Mouse (Mus musculus): ENCODE measurements around the gene Ptbp1.
"Not testable (repeated sequence)": the region's sequence is repeated elsewhere in the genome, so short reads cannot be mapped to it uniquely, and the experiment has no call there.

Gene Ptbp1

DNA sequence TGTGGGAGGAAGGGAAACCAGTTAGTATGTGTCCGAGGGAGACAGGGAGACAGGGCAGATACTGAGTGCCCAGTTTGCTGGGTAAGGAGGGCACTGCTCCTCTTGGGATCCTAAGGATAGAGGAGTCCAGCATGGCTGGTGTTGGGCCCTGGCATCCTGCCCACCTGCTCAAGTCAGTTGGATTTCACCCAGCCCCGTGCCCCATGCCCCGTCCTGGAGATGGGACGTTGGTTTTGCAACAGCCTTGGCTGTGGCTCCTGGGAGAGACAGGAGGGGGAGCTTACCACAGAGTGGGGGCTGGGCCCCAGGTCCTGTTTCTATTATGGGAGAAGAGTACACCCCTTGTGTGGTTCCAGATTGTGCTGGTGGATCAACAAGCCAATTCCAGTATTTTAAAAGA is 30.2 kb downstream of the Ptbp1 start:
- peak; percentile 74 for DNase-seq (ENCODE audit: low spot score)

DNA sequence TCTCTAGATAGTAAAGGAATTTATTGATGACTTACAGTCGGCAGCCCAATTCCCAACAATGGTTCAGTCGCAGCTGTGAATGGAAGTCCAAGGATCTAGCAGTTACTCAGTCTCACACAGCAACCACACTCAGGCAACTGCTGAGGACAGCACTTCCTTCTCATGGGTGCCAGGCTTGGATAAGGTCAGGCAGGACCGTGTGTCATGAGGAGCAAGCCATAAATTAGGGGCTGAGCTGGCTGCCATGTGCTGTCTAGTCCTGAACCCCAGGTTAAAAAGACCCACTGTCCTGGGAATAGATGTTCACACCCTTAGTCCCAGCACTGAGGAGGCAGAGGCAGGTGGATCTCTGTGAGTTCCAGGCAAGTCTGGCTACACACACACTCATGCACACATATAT is 30.7 kb downstream of the Ptbp1 start:
- not testable (repeated sequence) for DNase-seq (ENCODE audit: low spot score)

DNA sequence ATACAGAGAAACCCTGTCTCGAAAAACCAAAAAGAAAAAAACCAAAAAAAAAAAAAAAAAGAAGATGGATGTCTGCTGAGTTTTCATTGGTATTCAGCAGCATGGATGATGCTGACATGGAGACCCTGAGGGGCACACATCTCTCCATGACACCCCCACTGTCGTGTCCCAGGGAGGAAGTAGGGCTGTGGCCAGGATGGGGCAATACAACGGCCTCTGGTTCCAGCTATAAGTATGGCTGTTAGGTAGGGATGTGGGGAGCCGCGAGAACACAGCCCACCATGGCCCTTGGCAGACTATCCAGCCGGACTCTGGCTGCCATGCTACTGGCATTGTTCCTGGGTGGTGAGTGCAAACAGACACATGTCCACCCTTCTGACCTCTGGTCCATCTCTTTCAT is 31.8 kb downstream of the Ptbp1 start, which contains the start of gene Elane:
Gene Elane, plus strand, starts transcription at position 194 of the 400 bp plus-strand sequence.
- DNase-seq (ENCODE audit: low spot score): no peak

DNA sequence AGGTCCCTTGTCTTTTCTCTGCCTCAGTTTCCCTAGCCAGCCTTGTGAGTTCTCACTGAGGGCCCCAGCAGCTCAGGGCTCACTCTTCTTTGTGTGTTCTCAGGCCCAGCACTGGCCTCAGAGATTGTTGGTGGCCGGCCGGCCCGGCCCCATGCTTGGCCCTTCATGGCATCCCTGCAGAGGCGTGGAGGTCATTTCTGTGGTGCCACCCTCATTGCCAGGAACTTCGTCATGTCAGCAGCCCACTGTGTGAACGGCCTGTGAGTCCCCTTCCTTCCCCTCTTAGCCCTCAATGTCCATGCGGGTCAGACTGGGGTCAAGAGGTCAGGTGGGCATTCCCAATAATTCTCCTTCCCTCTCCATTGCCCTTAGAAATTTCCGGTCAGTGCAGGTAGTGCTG is 32.4 kb downstream of the Ptbp1 start:
- no peak for DNase-seq (ENCODE audit: low spot score)

DNA sequence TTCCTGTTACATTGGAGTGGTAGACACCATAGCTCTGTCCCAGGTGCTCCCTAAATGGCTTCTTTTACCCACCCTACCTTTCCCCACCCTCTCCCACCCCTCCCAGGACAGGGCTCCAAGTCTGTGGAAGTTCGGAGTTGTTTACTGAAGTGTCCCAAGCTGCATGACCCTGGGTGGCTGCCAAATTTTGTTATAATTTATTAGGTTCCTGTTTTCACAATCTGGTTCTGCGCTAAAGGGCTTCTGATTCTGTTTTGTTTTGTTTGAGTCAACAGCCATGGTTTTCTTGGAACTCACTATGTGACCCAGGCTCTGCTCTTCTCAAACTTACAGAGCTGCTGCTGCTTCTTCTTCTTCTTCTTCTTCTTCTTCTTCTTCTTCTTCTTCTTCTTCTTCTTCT is 35.2 kb downstream of the Ptbp1 start:
- DNase-seq (ENCODE audit: low spot score): peak; percentile 35

DNA sequence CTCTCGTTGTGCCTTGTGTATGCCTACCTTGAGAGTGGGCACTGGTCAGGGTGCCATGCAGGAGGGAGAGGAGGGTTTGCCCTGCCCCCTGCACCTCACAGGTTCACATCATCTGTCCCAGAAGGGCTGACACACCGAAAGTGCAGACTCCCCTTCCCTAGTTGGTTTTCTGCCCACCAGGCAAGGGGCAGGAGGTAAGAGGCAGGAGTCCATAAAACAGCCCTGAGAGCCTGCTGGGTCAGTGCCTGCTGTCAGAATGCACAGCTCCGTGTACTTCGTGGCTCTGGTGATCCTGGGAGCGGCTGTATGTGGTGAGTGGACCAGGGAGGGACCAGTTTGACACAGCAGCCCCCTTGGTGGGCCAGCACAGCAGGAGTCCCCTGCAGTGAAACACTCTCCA is 36.4 kb downstream of the Ptbp1 start, which contains the start of gene Cfd:
Gene Cfd, plus strand, starts transcription at position 184 of the 400 bp plus-strand sequence.
- no peak for DNase-seq (ENCODE audit: low spot score)

DNA sequence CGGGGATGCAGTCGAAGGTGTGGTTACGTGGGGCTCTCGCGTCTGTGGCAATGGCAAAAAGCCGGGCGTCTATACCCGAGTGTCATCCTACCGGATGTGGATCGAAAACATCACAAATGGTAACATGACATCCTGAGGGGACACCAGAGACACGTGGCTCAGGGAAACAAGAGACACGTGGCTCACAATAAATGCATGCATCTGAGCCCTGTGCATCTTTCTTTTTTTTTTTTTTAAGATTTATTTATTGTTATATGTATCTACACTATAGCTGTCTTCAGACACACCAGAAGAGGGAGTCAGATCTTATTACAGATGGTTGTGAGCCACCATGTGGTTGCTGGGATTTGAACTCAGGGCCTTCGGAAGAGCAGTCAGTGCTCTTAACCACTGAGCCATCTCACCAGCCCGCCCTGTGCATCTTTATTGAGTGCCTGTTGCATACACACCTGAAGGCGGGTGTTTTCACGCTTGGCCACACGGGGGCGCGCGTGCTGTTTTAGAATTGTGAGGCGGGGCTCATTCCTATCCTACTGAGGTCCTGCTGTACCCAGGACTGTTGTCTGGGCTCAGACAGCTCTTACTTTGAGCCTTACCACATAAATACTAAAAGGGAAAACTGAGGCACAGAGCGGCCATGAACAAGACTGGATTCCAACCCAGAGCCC is 38.4 kb downstream of the Ptbp1 start:
- DNase-seq (ENCODE audit: low spot score): peak; percentile 85

DNA sequence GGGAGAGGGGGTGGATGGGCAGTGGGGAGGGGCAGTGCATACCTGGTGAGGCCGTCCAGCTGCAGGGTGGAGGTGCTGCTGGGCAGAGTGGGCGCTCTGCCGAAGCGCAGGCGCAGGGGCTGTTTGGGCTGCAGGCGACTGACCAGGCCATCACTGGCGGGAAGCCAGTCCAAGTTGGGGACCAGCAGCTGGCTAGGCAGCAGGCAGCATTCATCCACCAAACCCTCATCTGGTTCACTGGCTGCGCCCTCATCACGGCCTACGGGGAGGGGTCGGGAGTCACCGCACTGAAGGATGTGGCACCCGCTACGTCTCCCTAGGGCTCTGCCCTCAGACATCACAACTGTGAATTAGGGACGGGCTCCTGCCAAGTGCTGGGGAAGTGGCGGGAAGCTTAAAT is 42.1 kb downstream of the Ptbp1 start:
- no peak for DNase-seq (ENCODE audit: low spot score)

DNA sequence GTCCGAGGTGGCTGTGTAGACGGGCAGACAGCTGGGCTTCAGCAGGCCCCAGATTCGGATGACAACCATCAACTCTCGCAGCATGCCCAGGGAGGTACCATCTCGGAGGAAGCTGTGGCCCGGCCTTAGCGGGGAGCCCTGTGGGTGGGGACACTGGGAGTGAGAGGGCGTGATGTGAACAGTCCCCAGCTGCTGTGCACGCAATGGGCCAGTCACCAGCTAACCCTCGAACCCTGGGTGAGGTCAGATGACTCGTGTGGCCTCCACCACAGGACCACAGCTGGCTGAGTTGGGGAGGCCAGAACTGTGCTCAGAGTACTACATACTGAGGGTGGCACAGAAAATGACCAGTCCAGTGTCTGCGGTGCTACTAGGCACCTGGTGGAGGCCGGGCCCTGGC is 42.6 kb downstream of the Ptbp1 start:
- no peak for DNase-seq (ENCODE audit: low spot score)

DNA sequence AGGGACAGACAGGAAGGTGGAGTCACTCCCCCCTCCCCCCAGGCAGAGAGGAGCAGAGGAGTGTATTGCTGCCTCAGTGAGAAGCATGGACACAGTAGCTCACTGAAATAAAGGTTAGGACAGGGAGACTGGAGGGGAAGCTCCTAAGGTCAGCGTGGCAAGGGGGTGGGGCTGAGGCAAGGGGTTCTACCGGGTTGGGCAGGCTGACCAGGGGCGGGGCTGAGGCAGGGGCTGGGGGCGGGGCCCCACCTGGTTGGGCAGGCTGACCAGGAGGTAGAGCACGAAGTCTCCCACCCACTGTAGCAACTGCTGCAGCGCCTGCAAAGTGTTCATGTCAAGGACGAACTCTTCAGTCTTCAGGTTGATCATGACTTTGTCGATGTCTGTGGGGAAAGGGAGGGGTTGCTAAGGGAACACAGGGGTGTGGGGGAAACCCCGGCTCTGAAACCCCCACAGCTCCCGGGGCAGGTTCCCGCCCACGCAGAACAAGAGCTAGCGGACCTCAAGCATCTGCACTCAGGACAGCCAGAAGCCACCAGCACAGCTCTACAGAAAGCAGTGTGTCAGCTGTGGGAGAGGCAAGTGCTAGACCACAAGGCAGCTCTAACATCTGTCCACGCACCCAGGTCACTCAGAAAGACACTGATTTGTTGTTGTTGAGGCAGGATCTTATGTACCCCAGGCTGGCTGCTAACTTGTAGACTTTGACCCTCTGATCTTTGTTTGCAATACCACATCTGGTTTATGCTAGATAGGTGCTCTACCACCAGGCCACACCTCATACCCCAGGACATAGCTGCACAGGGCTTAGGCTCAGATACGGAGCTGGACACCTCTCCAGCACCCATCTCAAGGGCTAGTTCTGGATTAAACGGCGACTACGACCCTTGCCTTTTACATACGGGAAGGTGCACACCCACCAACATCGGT is 43.4 kb downstream of the Ptbp1 start:
- no peak for DNase-seq (ENCODE audit: low spot score)

DNA sequence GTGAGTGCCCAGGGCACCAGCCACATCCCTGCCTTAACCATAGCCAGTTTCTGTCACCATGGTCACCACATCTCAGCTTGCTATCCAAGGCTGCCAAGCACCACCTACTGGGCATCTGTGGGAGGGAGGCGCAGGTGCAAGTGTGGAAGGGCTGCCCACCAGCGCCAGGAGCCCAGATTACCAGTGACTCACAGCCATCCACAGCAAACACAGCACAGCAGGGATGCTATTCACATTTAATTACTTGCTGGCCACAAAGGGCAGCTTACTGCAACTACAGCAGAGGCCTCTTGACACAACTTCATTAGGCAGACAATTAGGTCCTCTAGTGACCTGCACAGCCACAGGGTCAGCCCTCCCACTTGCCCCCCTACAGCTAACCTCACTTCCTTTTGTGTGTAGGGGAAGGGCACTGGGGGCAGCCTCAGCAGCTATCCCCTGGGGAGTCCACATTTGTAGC is 46.8 kb downstream of the Ptbp1 start:
- peak; percentile 98 for DNase-seq (ENCODE audit: low spot score)

DNA sequence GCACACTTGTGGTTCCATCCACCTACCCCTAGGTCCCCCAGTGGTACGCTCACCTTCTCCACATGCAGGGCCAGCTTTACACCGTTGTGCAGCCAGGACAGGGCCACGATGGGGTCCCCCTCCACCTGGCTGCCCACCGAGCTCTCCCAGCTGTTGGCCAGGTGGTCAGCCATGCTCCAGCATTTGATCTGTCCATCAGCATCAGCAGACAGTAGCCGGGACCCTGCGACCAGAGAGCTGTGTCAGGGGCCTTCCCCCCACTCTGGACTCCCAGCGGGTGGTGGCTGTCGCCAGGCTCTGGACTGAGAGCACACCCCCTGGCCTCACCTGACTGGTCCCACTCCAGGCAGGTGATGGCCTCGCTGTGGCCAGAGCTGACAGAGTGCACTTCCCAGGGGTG is 52.5 kb downstream of the Ptbp1 start:
- DNase-seq (ENCODE audit: low spot score): no peak

DNA sequence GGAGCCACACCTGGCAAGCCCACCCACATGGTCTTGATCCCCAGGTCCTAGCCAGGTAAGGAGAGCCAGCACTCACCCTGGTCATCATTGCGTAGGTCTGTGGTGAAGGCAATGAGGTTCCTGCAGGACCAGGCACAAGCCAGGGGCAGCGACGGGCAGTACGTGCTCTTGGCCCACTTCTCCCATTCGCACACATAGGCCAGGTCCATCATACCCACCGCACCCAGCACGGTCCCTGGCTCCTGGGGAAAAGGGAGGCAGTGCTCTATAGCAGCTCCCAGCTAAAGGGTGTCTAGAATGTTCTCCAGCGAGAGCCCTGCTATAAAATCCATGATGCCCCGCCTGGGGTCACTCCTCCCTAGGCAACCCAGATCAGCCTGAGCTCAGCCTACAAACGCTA is 53.2 kb downstream of the Ptbp1 start:
- no peak for DNase-seq (ENCODE audit: low spot score)

DNA sequence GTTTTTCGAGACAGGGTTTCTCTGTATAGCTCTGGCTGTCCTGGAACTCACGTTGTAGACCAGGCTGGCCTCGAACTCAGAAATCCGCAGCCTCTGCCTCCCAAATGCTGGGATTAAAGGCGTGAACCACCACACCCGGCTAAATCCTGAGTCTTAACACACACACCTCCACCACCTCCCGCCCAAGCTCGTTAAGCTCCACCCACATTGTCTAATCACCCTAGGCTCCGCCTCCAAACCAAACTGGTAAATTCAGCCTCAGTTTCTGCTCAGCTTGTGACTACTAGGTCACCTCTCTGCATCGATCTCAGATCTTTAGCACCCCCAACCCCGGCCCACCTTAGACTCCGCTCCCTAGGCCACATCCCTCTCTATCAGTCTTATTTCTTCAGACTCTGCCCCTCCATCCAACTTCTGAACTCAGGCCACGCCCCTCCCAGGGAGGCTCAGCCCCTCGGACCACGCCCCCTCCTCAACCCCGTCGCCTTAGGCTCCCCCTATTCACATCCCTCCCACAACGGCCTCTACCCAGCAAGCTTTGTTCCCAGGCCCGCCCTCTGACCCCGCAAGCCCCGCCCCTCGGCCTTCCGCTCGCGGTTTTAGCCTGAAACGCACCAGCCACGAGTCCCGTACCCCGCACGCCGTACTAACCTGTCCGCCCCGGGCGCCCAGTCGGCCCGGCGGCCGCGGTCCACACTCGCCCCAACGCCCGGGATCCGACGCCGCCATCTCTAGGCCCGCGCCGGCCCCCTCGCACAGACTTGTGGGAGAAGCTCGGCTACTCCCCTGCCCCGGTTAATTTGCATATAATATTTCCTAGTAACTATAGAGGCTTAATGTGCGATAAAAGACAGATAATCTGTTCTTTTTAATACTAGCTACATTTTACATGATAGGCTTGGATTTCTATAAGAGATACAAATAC is 54.2 kb downstream of the Ptbp1 start, which contains the start of gene Med16:
Gene Med16, minus strand, starts transcription at position 757 of the 925 bp plus-strand sequence.
- peak; percentile 98 for DNase-seq (ENCODE audit: low spot score)

DNA sequence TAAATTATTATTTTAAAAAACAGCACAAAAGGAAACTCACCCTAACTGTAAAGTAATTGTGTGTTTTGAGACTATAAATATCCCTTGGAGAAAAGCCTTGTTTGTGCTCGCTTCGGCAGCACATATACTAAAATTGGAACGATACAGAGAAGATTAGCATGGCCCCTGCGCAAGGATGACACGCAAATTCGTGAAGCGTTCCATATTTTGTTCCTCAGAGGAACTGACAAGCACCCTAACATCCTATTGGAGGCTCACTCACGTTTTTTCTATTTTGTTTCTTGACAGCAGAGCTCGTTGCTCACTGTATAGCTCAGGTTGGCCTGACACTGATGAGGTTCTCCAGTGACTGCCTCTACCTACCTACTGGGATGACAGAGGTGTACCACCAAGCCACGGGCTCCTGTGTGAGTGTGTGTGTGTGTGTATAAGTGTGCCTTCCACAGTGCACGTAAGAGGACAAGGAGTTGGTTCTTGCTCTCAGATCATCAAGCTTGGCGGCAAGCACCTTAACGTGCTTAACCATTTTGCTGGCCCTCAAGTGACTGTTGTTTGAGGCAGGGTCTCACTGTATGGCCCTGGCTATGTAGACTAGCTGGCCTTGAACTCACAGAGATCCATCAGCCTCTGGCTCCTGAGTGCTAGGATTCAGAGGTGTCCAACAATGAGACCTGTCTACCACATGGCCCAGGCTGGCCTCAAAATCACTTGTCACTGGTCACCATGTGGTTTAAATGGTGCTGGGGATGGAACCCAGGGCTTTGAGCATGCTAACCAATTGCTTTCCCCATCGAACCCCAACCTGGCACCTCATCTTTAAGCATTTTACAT is 55.1 kb downstream of the Ptbp1 start:
- no peak for DNase-seq (ENCODE audit: low spot score)

DNA sequence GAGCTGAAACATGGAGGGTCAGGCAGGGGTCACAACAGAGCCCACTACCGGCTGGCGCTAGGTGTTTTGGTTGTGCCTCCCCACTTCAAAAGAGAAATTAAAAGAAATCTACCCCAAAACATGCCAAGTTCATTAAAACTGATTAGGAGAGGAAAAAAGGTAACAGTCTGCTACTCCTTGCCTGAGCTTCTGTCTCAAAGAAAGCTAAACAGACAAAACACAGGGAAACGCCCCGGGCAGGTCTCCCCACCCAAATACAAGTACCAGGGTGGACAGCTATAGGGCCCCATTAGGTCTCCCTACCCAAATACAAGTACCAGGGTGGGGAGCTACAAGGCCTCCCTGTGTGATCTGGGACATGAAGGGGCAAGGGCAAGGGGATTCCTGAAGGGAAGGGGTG is 56.3 kb downstream of the Ptbp1 start, which contains the start of gene Gm26602:
Gene Gm26602, plus strand, starts transcription at position 301 of the 400 bp plus-strand sequence.
- DNase-seq (ENCODE audit: low spot score): no peak

DNA sequence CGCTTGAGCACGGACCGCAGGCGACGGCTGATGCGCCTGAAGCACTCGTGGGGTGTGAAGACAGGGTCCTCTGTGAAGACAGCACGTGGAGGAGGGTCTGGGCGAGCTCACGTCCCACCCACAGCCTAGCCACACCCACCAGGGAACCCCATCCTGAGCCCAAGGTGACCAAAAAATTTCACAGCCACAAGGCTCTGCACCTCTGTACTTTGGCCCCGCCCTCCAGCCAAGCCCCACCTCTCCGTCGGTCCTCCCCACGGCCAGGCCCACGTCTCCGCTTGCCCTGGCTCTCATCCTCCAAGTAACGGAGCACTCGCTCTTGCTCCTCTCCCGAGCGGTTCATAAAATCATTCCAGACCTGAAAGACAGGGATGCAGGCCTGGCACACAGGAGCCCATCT is 58.2 kb downstream of the Ptbp1 start:
- no peak for DNase-seq (ENCODE audit: low spot score)

Data from MN1 (cell line).